Mouse (Mus musculus): ENCODE results near the gene Wdr11.

GRCm38 (mm10) chr7:129568338-129568737 lies 23.3 kb upstream of the Wdr11 start:
- no peak for TF ChIP-seq CTCF (IDR thresholded peaks at IDR 0.05; ENCODE audit: insufficient read depth, low read depth, low read length)
- TF ChIP-seq POLR2A (IDR thresholded peaks at IDR 0.05; ENCODE audit: insufficient read depth, low read depth, low read length), result no peak

Data from olfactory bulb, adult 2 months (tissue).